Mouse (Mus musculus): Measurements from ENCODE around the gene Sh2b2.
"Not testable (repeated sequence)": the region's sequence is repeated elsewhere in the genome, so short reads cannot be mapped to it uniquely, and the experiment has no call there.

Gene Sh2b2

DNA sequence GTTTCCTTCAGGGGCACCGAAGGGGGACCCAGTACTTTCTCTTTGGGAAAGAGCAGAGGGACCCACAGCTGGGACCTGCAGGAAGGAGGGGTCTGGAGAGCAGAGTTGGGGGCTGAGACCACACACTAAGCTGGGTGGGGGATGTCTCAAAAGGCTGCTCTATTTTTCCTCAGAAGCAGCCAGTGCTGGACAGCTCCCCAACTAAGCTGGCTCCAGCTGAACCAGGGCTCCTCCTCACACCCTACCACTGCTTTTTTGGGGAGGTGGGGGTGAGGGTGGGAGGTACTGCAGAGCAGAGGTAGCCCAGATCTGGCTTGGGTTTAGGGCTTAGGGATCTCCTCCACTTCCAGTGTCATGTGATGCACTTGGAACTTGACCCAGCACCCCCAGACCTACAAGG lies 6.0 kb downstream of the Sh2b2 start:
- DNase-seq (ENCODE audit: low read depth, low spot score) = peak; percentile 35

DNA sequence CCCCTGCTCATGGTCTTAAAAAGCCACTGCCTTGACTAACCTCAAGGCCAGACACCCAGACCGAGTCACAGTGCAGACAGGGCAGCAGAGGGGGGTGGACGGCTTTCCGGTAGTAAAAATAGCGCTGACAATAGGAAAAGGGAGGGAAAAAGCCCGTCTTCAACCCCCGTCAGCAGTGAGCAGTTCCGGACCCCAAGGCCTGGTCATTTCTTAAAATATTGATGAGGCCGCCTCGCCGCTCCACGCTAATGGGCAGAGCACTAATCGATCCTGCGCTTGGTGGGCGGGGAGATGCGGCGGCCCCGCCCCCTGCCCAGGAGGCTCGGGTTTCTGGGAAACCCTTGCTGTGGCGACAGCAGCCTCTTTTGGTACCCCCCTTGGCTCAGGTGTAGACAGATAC lies 8.7 kb downstream of the Sh2b2 start:
- no peak for DNase-seq (ENCODE audit: low read depth, low spot score)

DNA sequence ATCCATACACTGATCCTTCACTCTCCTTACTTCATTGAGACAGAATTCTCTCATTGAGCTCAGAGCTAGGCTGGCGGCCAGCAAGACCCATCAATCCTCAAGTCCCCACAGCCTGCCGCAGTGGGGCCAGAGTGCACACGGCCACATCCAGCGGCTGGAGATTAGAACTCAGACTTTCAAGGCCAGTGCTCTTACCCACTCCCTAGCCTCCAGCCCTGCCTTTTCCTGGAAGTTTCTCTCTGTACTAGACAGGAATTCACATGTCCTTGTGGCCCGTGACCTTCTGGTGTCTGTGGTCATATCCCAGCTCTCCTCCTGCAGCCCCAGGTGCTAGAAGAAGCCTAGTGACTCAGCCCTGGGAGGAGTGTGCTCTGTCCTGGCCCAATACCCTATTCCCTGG lies 9.7 kb downstream of the Sh2b2 start:
- no peak for DNase-seq (ENCODE audit: low read depth, low spot score)

DNA sequence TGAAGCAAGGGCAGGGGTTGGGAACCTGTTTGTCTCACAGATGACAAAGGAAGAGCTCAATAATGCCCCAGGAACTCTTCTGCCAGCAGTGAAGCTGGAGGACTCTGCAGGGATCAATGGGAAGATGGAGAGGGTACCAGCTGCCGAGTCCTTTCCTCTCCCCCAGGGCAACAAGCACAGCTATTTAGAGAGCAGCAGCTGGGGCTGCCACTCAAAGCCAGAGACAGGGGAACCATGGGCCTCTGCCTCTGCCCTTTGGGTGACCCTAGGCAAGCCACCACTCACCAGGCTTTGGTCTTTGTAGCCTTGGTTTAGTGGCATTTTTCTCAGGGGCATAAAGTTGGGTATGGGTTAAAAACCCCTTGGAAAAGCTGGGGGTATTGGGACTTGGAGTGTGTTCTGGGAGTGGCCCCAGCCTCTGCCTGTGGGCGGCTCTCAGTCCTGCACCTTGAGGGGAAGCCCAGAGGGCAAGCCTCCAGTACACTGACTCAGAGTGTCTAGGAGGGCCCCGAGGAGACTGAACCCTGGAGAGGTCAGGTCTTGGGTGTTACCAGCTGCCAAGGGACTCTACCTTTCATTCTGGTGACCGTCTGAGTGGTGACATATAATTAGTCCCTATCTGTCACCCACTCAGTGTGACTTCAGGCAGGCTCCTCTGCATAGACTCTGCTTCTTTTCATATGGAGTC lies 15.9 kb downstream of the Sh2b2 start:
- DNase-seq (ENCODE audit: low read depth, low spot score) = peak; percentile 77

DNA sequence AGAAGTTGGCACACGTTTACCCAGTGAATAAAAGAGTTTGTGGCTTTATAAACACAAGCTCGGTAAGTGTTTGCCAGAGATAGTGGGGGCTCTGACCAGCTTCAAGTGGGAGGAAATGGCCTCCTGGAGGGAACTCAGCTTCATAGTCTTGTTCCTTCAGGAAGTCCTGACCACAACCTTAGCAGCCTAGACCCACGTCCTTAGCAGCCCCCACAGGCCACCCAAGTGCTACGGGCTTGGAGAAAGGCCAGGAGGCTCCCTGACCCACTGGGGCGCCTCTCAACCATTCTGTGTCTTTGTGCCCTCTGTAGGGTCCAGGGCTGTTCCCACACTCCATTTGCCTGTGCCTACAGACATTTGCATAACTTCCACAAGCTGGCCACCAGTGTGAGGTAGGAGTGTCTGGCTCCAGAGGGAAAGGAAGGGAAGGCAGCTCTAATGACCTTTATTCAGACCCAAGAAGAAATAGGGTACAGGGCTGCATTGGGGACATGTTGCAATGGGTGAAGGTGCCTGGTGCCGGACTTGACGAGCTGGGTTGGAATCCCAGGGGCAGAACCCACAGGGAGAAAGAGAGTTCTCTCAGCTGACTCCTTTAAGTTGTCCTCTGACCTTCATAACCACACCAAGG lies 20.0 kb downstream of the Sh2b2 start:
- DNase-seq (ENCODE audit: low read depth, low spot score) = no peak

DNA sequence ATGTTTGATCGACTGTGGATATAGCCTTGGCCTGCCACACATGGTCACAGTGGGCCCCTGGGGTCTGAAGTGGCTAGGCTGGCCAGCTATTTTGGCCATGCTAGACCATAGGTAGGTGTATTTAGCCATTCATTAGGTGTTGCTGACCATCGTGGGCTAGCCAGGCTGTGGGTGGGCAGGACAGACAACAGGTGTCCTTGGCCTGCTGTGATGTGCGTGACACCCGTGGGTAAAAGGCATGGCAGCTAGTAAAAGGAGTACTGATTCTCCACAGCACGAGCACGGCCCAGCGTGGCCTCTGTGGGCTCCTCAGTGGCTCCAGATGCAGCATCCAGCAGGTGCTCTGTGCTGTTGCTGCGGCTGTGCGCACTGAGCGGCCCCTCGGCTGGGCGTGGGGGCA lies 27.8 kb downstream of the Sh2b2 start:
- no peak for DNase-seq (ENCODE audit: low read depth, low spot score)

DNA sequence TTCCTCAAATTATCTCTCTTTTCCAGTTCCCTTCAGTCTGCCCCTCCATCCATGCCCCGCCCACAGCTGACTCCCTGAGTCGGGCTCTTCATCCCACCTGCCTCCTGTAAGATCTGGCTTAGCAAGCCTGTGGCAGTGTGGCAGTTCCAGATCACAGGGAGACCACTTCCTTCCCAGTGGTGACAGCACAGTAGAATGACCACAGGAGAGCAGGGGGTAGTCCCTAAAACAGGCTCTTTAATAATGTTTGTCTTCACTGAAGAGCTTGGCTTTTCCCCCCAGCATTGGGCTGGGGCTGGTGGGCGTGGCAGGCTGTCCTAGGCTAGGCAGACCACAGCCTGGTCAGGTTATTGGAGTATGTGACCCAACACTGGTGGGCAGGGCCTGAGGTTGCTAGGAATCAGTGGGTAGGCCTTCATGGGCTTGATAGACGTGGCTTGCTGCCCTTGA lies 28.4 kb downstream of the Sh2b2 start:
- DNase-seq (ENCODE audit: low read depth, low spot score) = peak; percentile 19

DNA sequence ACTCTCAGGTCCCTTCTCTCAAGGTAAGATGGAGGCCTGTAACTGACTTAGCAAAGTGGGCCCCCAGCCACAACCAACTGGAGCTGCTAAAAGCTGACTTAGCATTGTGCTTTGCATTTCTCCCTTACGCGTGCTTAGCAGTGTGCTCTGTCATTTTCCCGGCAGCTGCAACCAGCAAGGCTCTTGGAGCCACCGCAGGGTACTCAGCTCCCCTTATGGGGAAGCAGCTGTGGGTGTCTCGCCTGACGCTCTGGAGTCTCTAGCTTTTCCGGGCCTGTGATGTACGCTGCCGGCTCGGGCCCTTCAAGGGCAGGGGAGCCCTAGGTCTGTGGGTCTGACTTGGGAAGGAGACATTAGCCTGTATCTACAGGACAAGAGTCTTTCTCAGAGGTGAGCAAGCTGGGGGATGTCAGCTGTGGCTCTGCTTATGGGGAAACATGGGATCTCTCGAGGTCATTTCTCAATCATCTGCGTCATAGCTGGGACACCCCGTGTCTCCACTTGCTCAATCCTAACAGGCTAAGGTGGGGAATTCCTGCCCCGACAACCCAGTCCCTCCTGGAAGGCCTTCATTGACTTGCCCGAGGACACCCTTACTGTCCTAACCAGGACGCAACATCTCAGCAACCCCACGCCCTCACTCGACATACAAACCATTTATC lies 29.2 kb downstream of the Sh2b2 start:
- DNase-seq (ENCODE audit: low read depth, low spot score) = peak; percentile 22

DNA sequence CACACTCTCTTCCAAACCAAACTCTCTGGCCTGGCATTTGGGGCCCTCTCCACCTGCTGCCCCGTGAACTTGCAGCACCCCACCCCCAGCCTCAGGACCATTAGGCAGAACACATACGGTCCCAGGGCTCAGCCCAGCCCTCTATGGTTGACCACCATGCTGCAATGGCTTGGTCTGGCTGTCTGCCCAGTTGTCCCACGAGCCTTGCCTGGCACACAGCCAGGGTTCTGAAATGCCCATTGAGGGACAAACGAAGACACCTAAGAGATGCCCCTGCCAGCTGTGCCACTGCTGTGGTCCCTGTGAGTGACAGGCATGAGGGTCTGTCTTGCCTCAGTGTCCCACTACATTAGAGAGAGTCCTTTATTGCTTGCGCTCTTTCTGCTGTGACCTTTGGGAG lies 30.4 kb downstream of the Sh2b2 start:
- no peak for DNase-seq (ENCODE audit: low read depth, low spot score)

DNA sequence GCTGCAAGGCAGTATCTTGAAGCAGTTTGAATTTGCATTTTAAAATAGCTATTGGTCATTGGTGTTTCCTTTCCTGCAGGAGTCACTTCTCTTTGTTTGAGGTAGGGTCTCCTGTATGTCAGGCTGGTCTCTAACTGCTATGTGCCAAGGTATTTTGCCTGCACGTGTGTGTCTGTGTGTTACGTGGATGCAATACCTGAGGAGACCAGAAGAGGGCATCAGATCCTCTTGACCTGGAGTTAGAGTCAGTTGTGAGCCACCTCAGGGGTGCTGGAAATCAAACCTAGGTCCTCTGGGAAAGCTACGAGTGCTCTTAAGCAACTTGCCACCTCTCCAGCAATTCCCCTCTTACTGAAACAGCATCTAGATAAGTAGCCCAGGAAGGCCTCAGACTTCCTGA lies 31.1 kb downstream of the Sh2b2 start:
- DNase-seq (ENCODE audit: low read depth, low spot score) = peak; percentile 44

DNA sequence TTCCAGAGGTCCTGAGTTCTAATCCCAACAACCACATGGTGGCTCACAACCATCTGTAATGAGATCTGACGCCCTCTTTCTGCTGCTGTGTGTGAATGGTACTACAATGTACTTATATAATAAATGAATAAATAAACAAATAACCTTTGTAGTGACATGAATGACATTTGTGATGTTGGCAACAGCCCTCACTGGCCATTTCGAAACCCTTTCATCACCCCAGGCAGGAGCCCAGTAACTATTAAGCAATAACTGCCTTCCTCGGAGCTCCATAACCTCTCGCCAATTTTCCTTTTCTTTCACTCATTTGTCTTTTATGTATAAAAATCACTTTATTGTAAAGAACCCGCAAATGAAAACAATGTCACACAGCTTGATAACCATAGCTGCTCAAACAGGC lies 32.6 kb downstream of the Sh2b2 start:
- no peak for DNase-seq (ENCODE audit: low read depth, low spot score)

DNA sequence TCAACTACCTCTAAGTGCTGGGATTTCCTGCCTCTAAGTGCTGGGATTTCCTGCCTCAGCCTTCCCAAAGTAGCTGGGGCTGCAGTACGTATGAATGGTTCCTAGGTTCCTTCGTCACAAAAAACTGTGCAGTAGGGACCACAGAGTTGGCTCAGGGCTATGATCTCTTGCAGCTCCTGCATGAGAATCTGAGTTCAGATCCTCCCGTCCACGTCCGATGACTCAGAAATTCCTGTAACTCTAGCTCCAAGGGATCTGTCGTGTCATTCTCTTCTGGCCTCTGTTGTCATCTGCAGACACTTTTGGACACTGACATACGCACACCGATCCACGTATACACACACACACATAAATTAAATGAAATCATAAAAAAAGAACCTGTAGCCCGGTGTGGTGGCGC lies 33.6 kb downstream of the Sh2b2 start:
- no peak for DNase-seq (ENCODE audit: low read depth, low spot score)

DNA sequence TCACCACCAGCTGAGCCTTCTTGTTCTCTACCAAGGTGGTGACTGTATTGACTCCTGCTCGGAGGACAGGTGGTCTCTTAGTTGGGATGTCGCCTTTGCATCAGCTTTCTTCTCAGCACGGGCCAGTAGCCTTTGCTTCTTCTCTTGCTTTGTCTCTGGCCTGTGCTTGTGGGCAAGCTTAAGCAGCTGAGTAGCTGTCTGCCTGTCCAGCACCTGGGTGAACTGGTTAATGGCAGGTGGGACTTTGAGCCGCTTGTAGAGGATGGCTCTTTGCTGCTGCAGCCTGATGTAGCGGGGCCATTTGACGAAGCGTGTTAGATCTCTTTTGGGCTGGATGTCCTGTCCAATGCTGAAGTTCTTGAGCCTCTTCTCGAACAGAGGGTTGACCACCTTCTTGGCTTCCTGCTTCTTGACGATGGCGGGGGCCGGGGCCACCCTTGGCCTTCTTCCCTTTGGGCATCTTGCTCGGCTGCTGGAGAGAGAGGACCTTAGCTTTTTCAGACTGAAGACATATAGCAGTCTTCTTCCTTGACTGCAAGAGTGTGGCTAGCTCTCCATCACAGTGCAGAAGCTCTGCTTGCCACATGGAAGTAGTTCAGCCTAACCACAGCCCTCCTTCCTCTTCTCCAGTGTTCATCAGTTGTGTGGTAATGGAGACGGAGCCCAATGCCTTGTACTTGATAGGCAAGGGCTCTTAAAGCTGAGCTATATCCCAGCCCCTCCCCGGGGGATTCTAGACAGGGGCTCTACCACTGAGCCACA lies 34.8 kb downstream of the Sh2b2 start:
- not testable (repeated sequence) for DNase-seq (ENCODE audit: low read depth, low spot score)

DNA sequence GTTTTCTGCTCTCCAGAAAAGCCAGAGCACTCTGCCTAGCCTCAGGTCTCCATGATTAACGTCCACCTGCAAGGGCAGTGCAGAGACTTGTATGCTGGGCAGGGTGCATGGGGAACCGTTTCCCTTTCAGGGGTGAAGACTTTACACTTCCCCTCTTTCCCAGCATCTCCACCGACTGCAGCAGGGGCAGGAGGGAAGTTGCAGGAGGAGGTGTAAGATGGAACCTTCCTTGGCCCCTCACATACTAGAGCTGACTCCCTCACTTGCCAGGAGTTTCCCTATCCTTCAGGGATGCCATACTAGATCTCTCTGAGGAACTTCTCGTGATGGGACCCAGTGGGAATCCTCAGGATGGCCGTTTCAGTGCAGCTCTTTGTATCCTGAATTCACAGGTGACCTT lies 35.8 kb downstream of the Sh2b2 start:
- DNase-seq (ENCODE audit: low read depth, low spot score) = no peak

DNA sequence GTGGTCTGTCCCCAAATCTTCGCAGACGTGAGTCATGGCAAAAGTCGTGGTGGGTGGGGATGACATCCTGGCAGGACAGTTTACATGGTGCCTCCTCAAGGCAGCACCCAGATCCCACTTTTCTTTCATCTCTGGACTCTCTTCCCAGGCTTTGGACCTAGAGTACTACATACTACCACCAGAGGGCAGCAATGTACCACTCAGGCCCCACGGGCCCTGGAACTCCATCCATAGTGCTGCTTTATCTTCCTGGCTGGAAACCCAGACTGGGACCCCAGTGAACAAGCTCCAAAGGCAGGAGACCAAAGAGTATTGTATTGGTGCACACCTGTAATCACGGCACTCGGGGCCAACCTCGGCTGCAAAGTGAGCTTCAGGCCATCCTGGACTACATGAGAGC lies 44.5 kb downstream of the Sh2b2 start:
- peak; percentile 73 for DNase-seq (ENCODE audit: low read depth, low spot score)

DNA sequence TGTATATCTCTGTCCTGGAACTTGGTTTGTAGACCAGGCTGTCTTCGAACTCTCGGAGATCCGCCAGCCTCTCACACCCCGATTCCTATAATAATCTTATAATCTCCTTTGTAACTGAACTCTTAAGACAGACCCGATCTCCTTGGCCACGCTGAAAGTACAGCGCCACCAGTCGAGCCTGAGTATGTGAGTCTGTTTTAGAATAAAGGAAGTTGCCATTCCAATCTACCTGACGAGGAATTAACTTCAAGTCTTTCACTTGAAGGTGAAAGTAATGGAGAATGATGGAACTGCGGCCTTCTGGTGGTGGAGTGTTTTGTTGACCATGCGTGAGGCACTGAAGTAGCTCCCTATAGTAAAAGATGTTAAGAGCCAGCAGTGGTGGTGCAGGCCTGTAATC lies 46.8 kb downstream of the Sh2b2 start:
- peak; percentile 82 for DNase-seq (ENCODE audit: low read depth, low spot score)

DNA sequence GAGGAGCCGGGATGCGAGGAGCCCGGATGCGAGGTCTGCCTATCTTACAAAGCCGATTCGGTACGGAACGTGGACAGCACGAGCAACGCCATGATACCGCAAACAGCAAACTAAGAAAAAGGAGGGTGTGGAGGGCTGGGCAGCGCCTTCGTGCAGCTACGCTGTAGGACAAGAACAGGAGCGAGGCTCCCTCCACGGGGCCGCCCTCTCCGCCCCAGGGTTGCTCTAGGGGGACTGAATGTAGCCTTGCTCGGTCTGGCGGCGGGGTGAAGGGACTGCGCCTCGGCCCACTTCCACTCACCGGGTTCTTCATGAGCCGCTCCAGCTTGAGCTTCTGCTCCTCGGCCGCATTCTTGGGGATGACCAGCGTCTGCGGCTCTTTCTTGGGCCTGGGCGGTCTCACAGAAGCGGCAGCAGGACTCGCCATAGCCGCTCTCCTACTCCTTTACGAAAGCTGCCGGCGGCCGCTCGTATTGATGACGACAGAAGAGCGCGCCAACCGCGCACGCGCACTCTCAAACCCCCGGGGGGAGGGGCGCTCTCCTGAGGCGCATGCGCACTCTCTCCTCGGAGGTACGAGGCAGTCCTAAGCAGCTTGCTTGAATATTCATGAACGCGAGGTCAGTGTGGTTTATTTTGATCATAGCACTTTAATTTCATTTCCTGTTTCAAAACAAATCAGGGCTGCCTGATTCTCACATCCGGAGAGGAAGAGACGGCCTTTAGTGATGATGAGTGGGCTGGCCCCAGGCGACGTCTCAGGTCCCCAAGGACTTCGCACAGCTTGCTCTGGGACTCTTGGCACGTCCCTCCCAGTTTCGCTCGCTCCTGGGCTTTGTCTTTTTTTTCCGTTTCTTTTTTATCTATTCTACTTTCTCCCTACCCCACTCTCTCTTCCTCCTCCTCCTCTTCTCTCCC lies 47.6 kb downstream of the Sh2b2 start, which contains the start of gene Prkrip1:
TSS of gene Prkrip1 (minus strand) at position 490 of the 918 bp plus-strand sequence.
- peak; percentile 99 for DNase-seq (ENCODE audit: low read depth, low spot score)

DNA sequence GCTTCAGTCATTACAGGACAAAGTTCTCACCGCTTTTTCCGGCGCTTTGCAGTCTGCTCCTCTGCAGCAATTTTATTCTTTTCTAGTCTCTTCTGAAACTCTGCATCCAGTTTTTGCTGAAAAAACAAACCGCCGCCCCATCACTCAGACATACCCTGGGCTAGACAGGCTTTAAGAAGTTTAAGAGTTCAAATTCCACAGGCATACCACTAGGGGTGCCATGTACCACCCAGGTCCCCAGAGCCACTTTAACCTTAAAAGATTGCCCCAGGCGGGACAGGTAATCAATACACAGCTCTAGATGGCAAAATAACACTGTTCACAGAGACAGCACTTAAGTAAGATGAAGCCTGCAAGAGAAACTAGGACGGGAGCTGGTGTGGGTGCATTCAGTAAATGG lies 54.5 kb downstream of the Sh2b2 start:
- peak; percentile 45 for DNase-seq (ENCODE audit: low read depth, low spot score)

DNA sequence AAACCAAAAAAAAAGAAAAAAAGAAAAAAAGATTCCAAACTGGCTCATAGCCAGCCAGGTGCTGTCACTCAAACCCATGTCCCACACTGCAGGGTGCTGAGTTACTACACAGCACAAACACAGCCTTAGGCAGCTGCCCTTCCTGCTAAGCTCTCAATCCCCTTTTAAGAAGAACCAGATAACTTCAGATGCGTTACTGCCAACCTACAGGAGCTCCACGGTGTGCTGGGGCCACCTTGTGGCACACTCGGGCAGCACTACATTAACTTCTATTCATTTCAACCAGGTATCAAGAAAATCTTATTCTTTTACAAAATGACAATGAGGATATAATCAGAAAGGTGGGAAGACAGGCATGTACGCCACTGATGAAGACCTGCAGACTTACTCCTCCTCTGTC lies 59.6 kb downstream of the Sh2b2 start:
- peak; percentile 69 for DNase-seq (ENCODE audit: low read depth, low spot score)

DNA sequence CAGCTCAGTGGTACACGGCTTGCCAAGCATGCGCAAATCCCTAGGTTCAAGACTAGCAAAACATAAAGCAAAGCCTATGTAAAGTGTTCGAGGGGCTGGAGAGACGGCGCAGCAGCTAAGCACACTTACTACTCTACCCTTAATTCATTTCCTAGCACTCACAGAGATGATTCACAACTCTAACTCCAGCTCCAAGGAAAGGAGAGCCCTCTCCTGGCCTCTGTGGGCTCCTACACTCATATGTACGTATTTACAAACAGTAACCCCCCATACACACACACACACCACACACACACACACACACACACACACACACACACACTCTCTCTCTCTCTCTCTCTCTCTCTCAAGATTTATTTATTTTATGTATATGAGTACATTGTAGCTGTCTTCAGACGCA lies 62.6 kb downstream of the Sh2b2 start:
- DNase-seq (ENCODE audit: low read depth, low spot score) = no peak

DNA sequence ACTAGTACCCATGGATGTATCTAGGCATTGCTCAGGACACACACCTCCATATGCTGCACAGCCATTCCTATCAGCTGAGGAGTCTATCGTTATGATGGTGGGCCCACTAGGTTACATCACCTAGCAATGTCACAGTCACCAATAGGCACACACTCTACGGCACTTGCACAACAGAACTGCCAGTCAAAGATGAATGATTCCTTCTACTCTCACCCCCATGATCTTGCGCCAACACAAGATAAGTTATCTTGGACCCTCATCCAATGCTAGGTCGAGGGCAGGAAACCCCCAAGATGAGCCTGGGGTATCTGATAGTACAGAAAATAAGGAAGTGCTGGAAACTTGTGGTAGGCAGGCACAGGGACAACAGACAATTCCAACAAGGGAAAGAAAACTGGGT lies 63.5 kb downstream of the Sh2b2 start:
- no peak for DNase-seq (ENCODE audit: low read depth, low spot score)
